Mouse (Mus musculus): ENCODE measurements around the gene Slc8a1.

- TF ChIP-seq CTCF (IDR thresholded peaks at IDR 0.05; ENCODE audit: low read depth) (no peak), EP300 (IDR thresholded peaks at IDR 0.05; ENCODE audit: low read depth) (no peak)
These were observed 369.7 kb downstream of the Slc8a1 start for GRCm38 (mm10) chr17:81368503-81368902.

Measured in heart, postnatal 0 days (tissue).